11 mouse cellular contexts compared by ENCODE assay signal in genomic region chr8:119784141-119784574, GRCm38 (mm10). TPM values are rescaled to one million over a fixed set of nuclear protein-coding genes. Genes with fewer than 3 reads are reported as not detected.
A peak's percentile ranks its signal among the peaks of the same experiment; 100 is the strongest.
DNase-seq lines count a peak whose midpoint lies in the region; ATAC-seq lines count a peak whose summit lies in the region.
"Had no signal": no experiment of that assay in that cellular context is flagged by ENCODE, and none has a peak within 500 bp of the region (broad histone marks: within the 10 kb centered on the region; RNA-seq: fewer than 3 reads in every experiment).

No protein-coding gene starts in this region.

- 50% methylated on average over 9 of the region's 9 CpGs for WGBS in kidney, embryonic 16.5 days
- WGBS in macrophage (ENCODE audit: missing documents): 9% methylated on average over 9 of the region's 9 CpGs

- DNase-seq in kidney, postnatal 14 days: no peak
- peak; percentile 77 for DNase-seq in T-cell, adult 2 months (ENCODE audit: low spot score)
- DNase-seq in thymus, adult 18-20 months: peak; percentile 51 to 67
- no peak for DNase-seq in cerebellum, adult 9-10 months
- no peak for DNase-seq in cerebellum, adult 8-10 months
- DNase-seq in kidney, adult 18-20 months: no peak
- DNase-seq: kidney, postnatal 25 days had no signal

- no peak for ATAC-seq in kidney, embryonic 16.5 days (ENCODE audit: low FRiP score, low TSS enrichment)

- H3K27me3 ChIP-seq in kidney, embryonic 16.5 days (ENCODE audit: insufficient read depth, low read length): no peaks in the 10 kb centered on the region
- H3K27me3 ChIP-seq: limb, embryonic 15.5 days; neural tube, embryonic 12.5 days had no signal

- H3K4me2 ChIP-seq in kidney, embryonic 16.5 days (replicated peaks; ENCODE audit: low read depth, low read length): no peak overlapping the region
- H3K4me2 ChIP-seq: limb, embryonic 15.5 days; neural tube, embryonic 12.5 days had no signal

- peaks cover 11% of the 10 kb centered on the region; the same call in 1 of the 2 replicates for H3K4me1 ChIP-seq in kidney, embryonic 16.5 days (ENCODE audit: insufficient read depth, low read length)

- H3K79me2 ChIP-seq in macrophage (ENCODE audit: inconsistent target): no peaks in the 10 kb centered on the region

- H3K36me3 ChIP-seq in kidney, embryonic 16.5 days (ENCODE audit: insufficient read depth, low read length): no peaks in the 10 kb centered on the region
- H3K36me3 ChIP-seq in macrophage (ENCODE audit: inconsistent target): no peaks in the 10 kb centered on the region
- H3K36me3 ChIP-seq: limb, embryonic 15.5 days; neural tube, embryonic 12.5 days had no signal

- no peaks in the 10 kb centered on the region for H3K9me3 ChIP-seq in kidney, embryonic 16.5 days (ENCODE audit: low read length)
- H3K9me3 ChIP-seq: limb, embryonic 15.5 days; neural tube, embryonic 12.5 days had no signal

- 0 out of 2 replicates have a peak overlapping the region, but pooled peaks have one; percentile 12 for H3K9ac ChIP-seq in kidney, embryonic 16.5 days (replicated peaks; ENCODE audit: low read length)
- H3K9ac ChIP-seq: limb, embryonic 15.5 days; neural tube, embryonic 12.5 days had no signal

- no peak overlapping the region for H3K27ac ChIP-seq in kidney, embryonic 16.5 days (ENCODE audit: low read length)
- H3K27ac ChIP-seq in macrophage: 0 out of 2 replicates have a peak overlapping the region, but pooled peaks have one; percentile 1
- H3K27ac ChIP-seq: limb, embryonic 15.5 days; neural tube, embryonic 12.5 days had no signal

- no peak overlapping the region for H3K4me3 ChIP-seq in kidney, embryonic 16.5 days (ENCODE audit: low read length)
- H3K4me3 ChIP-seq in macrophage (ENCODE audit: inconsistent target): no peak overlapping the region
- H3K4me3 ChIP-seq: limb, embryonic 15.5 days; neural tube, embryonic 12.5 days had no signal

RNA-seq across cellular contexts. Expression of gene Tldc1, which starts 5.9 kb away (rescaled TPM):
- 16.5 and 19.7 TPM in 2 replicates for polyA plus RNA-seq in kidney, embryonic 16.5 days (2015; fragmentation: Nextera tagmentation; extraction: Ambion mirVana)
- total RNA-seq in macrophage (2018; cell fraction: chromatin; rRNA removed): 10 to 100 TPM in 13 of 26 experiments, 1 to 10 TPM in 13; 3.9 to 19.4 (median 10.4) TPM
- 10 to 100 TPM in 17 of 26 experiments, 1 to 10 TPM in 9; 4.5 to 18.2 (median 11.5) TPM for total RNA-seq in macrophage (2018; cell fraction: cytosol; rRNA removed)
- 10 to 100 TPM in 14 of 26 experiments, 1 to 10 TPM in 12; 2.6 to 19.0 (median 10.9) TPM for total RNA-seq in macrophage (2018; cell fraction: nucleus; rRNA removed)
- polyA plus RNA-seq in macrophage (2018): 9.6 to 10.4 TPM (median 10.1 TPM) in 3 replicates

RNA-seq across cellular contexts. Expression of gene Cotl1, which starts 56.2 kb away (rescaled TPM):
- 130 and 138 TPM in 2 replicates for polyA plus RNA-seq in kidney, embryonic 16.5 days (2015; fragmentation: Nextera tagmentation; extraction: Ambion mirVana)
- 100 to 1,000 TPM in 1 of 26 experiments, 10 to 100 TPM in 24, 1 to 10 TPM in 1; 9.6 to 147 (median 49.2) TPM for total RNA-seq in macrophage (2018; cell fraction: chromatin; rRNA removed)
- total RNA-seq in macrophage (2018; cell fraction: cytosol; rRNA removed): 100 to 1,000 TPM; 588 to 806 (median 705) TPM
- total RNA-seq in macrophage (2018; cell fraction: nucleus; rRNA removed): 100 to 1,000 TPM in 24 of 26 experiments, 10 to 100 TPM in 2; 50.1 to 383 (median 147) TPM
- 407 to 941 TPM (median 598 TPM) in 3 replicates for polyA plus RNA-seq in macrophage (2018)

Comparison
In these comparisons a context has a peak if more than half of its experiments do, and no peak if none do; other contexts are left out.
1. DNase-seq: peak in T-cell, adult 2 months (single experiment) and thymus, adult 18-20 months (2 of 2); none in kidney, postnatal 14 days (single experiment), cerebellum, adult 9-10 months (single experiment), cerebellum, adult 8-10 months (single experiment) and kidney, adult 18-20 months (single experiment).